8 mouse cellular contexts compared by ENCODE assay signal in the genomic region with DNA sequence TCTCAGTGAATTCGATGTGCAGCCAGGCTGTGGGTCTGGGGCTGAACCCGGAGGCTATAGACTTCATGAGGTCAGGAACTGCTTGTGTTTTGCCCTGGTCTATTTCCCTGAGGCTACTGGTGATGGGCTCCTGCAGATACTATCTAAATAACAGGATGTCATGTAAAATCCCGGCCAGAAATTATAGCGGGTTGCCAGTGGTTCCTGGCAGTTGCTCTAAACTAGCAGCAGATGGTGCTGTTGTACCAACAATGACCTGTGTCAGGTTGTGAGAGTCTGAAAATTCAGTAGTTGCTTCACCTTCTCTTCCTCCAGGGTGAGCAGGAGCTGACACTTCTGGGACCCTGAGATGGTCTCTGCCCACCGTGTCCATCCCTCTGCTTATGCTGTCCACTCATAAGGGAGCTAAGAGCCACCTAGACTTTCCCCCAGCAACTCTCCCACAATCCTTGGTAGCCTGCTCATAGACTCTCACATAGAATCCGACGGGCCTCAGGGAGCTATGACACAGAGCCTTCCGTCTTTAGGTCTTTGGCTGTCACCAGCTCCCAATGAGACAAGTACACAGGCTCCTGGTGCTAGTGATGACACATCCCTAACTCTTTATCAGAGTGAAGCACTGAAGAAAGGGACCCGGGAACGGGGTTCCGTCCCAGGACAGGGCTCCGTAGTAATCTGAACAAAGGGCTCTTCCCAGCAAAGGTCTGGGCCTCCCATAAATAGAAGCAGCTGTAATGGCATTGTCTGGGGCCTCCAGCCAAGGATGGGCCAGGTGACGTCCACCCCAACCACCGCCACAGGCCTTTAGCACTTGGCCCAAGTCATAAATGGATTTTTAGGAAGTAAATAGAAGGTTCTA.
A peak's percentile ranks its signal among the peaks of the same experiment; 100 is the strongest.
DNase-seq lines count a peak whose midpoint lies in the region; ATAC-seq lines count a peak whose summit lies in the region.

No protein-coding gene starts in this region.

- no peaks in the 10 kb centered on the region for H3K4me1 ChIP-seq in forebrain, embryonic 11.5 days (replicated peaks; ENCODE audit: control insufficient read depth, insufficient read depth, low read length)

- H3K4me3 ChIP-seq in forebrain, embryonic 11.5 days (ENCODE audit: low read depth, low read length): no peak overlapping the region

- H3K27me3 ChIP-seq in forebrain, embryonic 11.5 days (ENCODE audit: control insufficient read depth, insufficient read depth, low read length): no peaks in the 10 kb centered on the region

- no peaks in the 10 kb centered on the region for H3K36me3 ChIP-seq in forebrain, embryonic 11.5 days (ENCODE audit: control insufficient read depth, insufficient read depth, low read length)

- H3K4me2 ChIP-seq in forebrain, embryonic 11.5 days (ENCODE audit: low read depth, low read length, severe bottlenecking): no peak overlapping the region

- no peak overlapping the region for H3K27ac ChIP-seq in forebrain, embryonic 11.5 days (ENCODE audit: low read depth, low read length)

- H3K9ac ChIP-seq in forebrain, embryonic 11.5 days (ENCODE audit: low read length): no peak overlapping the region

- intact Hi-C loops in heart, postnatal 14 days (cut with DNase I): loop anchor here (2.0 to 10.0 kb wide), 3 partner anchors 105 to 373 kb away; partner anchors contain the start of gene 2210016F16Rik

- 0 out of 2 replicates have a peak, but pooled peaks have one; percentile 7 for ATAC-seq in forebrain, embryonic 11.5 days (replicated peaks; ENCODE audit: low FRiP score)
- ATAC-seq in monocyte, adult 5-6 weeks (replicated peaks; ENCODE audit: insufficient number of reproducible peaks, low FRiP score, low TSS enrichment, poor library complexity, severe bottlenecking): no peak

- WGBS in forebrain, embryonic 11.5 days: 67% methylated on average over 14 of the region's 14 CpGs

- DNase-seq in MN1 (ENCODE audit: low spot score): peak; percentile 86
- DNase-seq in brain, embryonic 18.5 days (ENCODE audit: low read depth, low spot score): peak; percentile 34
- no peak for DNase-seq in forebrain, embryonic 11.5 days (ENCODE audit: low spot score)
- peak; percentile 62 to 74 for DNase-seq in heart, postnatal 14 days
- DNase-seq in kidney, postnatal 25 days: peak; percentile 48 to 53
- peak; percentile 48 to 65 for DNase-seq in lung, adult 18-20 months
- DNase-seq in ovary, postnatal 14 days (ENCODE audit: low spot score): peak; percentile 49

- H3K9me3 ChIP-seq in forebrain, embryonic 11.5 days (ENCODE audit: control insufficient read depth, low read length): no peaks in the 10 kb centered on the region
